Mouse (Mus musculus): ENCODE data around the gene Rasal2. TPM values are rescaled to one million over a fixed set of nuclear protein-coding genes. Genes with fewer than 3 reads are reported as not detected.

Rasal2 gene
- total RNA-seq, 2 experiments from 2014 or later = 8.6 TPM

- DNase-seq = no peak
Measured at GRCm38 (mm10) chr1:157343519-157343918, 68.9 kb downstream of the Rasal2 start.

GRCm38 (mm10) chr1:157334834-157335233 lies 77.6 kb downstream of the Rasal2 start:
- DNase-seq = no peak

- no peak for DNase-seq
Measured at GRCm38 (mm10) chr1:157328068-157328467, 84.3 kb downstream of the Rasal2 start.

- no peak for DNase-seq
Measured at GRCm38 (mm10) chr1:157323091-157323490, 89.3 kb downstream of the Rasal2 start.

- no peak for DNase-seq
Measured at GRCm38 (mm10) chr1:157318896-157319295, 93.5 kb downstream of the Rasal2 start.

- DNase-seq = no peak
Measured at GRCm38 (mm10) chr1:157301266-157301665, 111.1 kb downstream of the Rasal2 start.

- no peak for DNase-seq
Measured at GRCm38 (mm10) chr1:157299559-157299958, 112.8 kb downstream of the Rasal2 start.

- DNase-seq = no peak
Measured at GRCm38 (mm10) chr1:157298990-157299389, 113.4 kb downstream of the Rasal2 start.

- no peak for DNase-seq
Measured at GRCm38 (mm10) chr1:157297137-157297536, 115.3 kb downstream of the Rasal2 start.

- no peak for DNase-seq
Measured at GRCm38 (mm10) chr1:157295868-157296267, 116.5 kb downstream of the Rasal2 start.

GRCm38 (mm10) chr1:157290173-157290572 lies 122.2 kb downstream of the Rasal2 start:
- no peak for DNase-seq

GRCm38 (mm10) chr1:157289251-157289650 lies 123.1 kb downstream of the Rasal2 start:
- DNase-seq = no peak

- DNase-seq = no peak
Measured at GRCm38 (mm10) chr1:157286561-157286960, 125.8 kb downstream of the Rasal2 start.

GRCm38 (mm10) chr1:157285366-157285765 lies 127.0 kb downstream of the Rasal2 start:
- DNase-seq = no peak

GRCm38 (mm10) chr1:157280781-157281180 lies 131.6 kb downstream of the Rasal2 start:
- DNase-seq = no peak

GRCm38 (mm10) chr1:157275672-157276307 lies 136.6 kb downstream of the Rasal2 start:
- DNase-seq = no peak

- no peak for DNase-seq
Measured at GRCm38 (mm10) chr1:157267894-157268293, 144.5 kb downstream of the Rasal2 start.

GRCm38 (mm10) chr1:157256562-157256961 lies 155.8 kb downstream of the Rasal2 start:
- no peak for DNase-seq

- DNase-seq = no peak
Measured at GRCm38 (mm10) chr1:157255776-157256175, 156.6 kb downstream of the Rasal2 start.

GRCm38 (mm10) chr1:157253600-157254490 lies 158.6 kb downstream of the Rasal2 start:
- DNase-seq = no peak

GRCm38 (mm10) chr1:157248112-157248511 lies 164.3 kb downstream of the Rasal2 start:
- no peak for DNase-seq

GRCm38 (mm10) chr1:157247341-157247740 lies 165.1 kb downstream of the Rasal2 start:
- no peak for DNase-seq

- DNase-seq = no peak
Measured at GRCm38 (mm10) chr1:157246779-157247178, 165.6 kb downstream of the Rasal2 start.

- DNase-seq = no peak
Measured at GRCm38 (mm10) chr1:157244453-157244790, 168.0 kb downstream of the Rasal2 start.

Measured in gastrocnemius, postnatal 25 days (tissue).